Mouse (Mus musculus): Measurements from ENCODE around the gene Rplp1.

DNA sequence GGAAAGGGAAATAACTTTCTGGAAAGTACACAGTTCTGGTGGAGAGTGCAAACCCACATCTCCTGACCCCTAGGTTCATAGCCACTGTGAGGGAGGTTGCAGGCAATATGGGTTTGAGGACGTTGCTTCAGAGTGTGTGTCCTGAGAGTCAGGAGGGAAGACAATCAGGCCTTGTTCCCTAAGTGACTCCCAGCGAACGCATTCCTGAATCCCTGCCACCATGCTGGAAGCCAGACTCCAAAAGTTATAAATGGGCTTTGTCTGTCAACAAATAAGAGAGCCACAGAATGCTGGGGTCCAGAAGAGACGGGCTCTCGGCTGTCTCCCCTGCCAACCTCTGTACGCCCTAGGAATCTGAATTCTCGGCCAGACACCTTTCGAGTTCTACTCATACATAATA lies 24.5 kb downstream of the Rplp1 start:
- TF ChIP-seq CTCF (IDR thresholded peaks at IDR 0.05; ENCODE audit: borderline replicate concordance, extremely low read depth, insufficient read depth, insufficient read length) (no peak), POLR2A (IDR thresholded peaks at IDR 0.05; ENCODE audit: borderline replicate concordance, extremely low read depth, insufficient read depth, insufficient read length, poor library complexity, severe bottlenecking) (no peak)
